Mouse (Mus musculus) heart, embryonic 15.5 days (tissue): Measurements from ENCODE around the gene Exosc5. TPM values are rescaled to one million over a fixed set of nuclear protein-coding genes. Genes with fewer than 3 reads are reported as not detected.

Experiments
- ATAC-seq: fragments of 200-750 bp; cut with Nextera tagmentation; replicated peaks from 2 replicates; pipeline ENCODE4 v1.8.0; 2017; ENCODE audit warnings: low read depth, moderate TSS enrichment; ENCODE audit not compliant: insufficient number of reproducible peaks, insufficient read depth, low FRiP score
- H3K27ac ChIP-seq: fragments of 300-500 bp; sonication (generic); 2 replicates; pipeline ENCODE4 v1.5.1; 2015; ENCODE audit warnings: mild to moderate bottlenecking, inconsistent platforms
- H3K27me3 ChIP-seq: fragments of 300-500 bp; sonication (generic); 2 replicates; pipeline ENCODE4 v1.6.1; 2015; ENCODE audit warnings: inconsistent platforms
- H3K36me3 ChIP-seq: fragments of 300-500 bp; sonication (generic); 2 replicates; pipeline ENCODE4 v1.6.1; 2015; ENCODE audit warnings: mild to moderate bottlenecking, inconsistent platforms
- H3K4me1 ChIP-seq: fragments of 300-500 bp; sonication (generic); replicated peaks from 2 replicates; pipeline ENCODE4 v1.6.1; 2015; ENCODE audit warnings: inconsistent platforms
- H3K4me2 ChIP-seq: fragments of 300-500 bp; sonication (generic); 2 replicates; pipeline ENCODE4 v1.6.1; 2015; ENCODE audit warnings: inconsistent platforms, mild to moderate bottlenecking, moderate library complexity
- H3K4me3 ChIP-seq: fragments of 300-500 bp; sonication (generic); 2 replicates; pipeline ENCODE4 v1.5.1; 2015; ENCODE audit warnings: mild to moderate bottlenecking, inconsistent platforms
- H3K9ac ChIP-seq: fragments of 300-500 bp; sonication (generic); 2 replicates; pipeline ENCODE4 v1.6.1; 2015; ENCODE audit warnings: mild to moderate bottlenecking, inconsistent platforms
- H3K9me3 ChIP-seq: fragments of 300-500 bp; sonication (generic); replicated peaks from 2 replicates; pipeline ENCODE4 v1.6.1; 2016; ENCODE audit warnings: inconsistent platforms
- WGBS: fragments of 180-500 bp; shearing (Covaris S2); methylation state at CpG from one replicate; pipeline ENCODE4 v1.1.7; 2015; ENCODE audit warnings: mixed read lengths; 5-methylcytosine and 5-hydroxymethylcytosine counted together
- polyA plus RNA-seq: library from polyadenylated mRNA; unstranded; fragments of >200 nt; fragmentation: Nextera tagmentation; extraction: Ambion mirVana; gene quantifications from 2 replicates; pipeline ENCODE4 v1.2.1, GENCODE M21; 2015

The Exosc5 gene
- polyA plus RNA-seq, 1 experiment from 2014 or later, result 30.3 TPM

- WGBS, result 87% methylated on average over 10 of the region's 10 CpGs
- Histone ChIP-seq H3K4me1 (peaks cover 3% of the 10 kb centered on the region; the same call in 1 of the 2 replicates), H3K9me3 (no peaks in the 10 kb centered on the region), H3K9ac (no peak overlapping the region), H3K36me3 (peaks cover 30% of the 10 kb centered on the region), H3K27me3 (peaks cover 12% of the 10 kb centered on the region), H3K4me3 (no peak overlapping the region), H3K4me2 (no peak overlapping the region), H3K27ac (no peak overlapping the region)
- no peak for ATAC-seq
These were observed 10.2 kb downstream of the Exosc5 start for GRCm38 (mm10) chr7:25669158-25669557.

- H3K4me1 ChIP-seq, result peaks cover 6% of the 10 kb centered on the region; the same call in 1 of the 2 replicates
- peaks cover 17% of the 10 kb centered on the region for H3K27me3 ChIP-seq
- no peak for ATAC-seq
- H3K4me3 ChIP-seq, result no peak overlapping the region
- no peak overlapping the region for H3K4me2 ChIP-seq
- H3K9me3 ChIP-seq, result no peaks in the 10 kb centered on the region
- WGBS, result 81% methylated on average over 9 of the region's 9 CpGs
- no peak overlapping the region for H3K9ac ChIP-seq
- H3K27ac ChIP-seq, result no peak overlapping the region
- H3K36me3 ChIP-seq, result peaks cover 26% of the 10 kb centered on the region
These were observed 10.7 kb downstream of the Exosc5 start for GRCm38 (mm10) chr7:25669631-25670030.

GRCm38 (mm10) chr7:25670096-25670495 lies 11.1 kb downstream of the Exosc5 start:
- H3K4me3 ChIP-seq, result no peak overlapping the region
- H3K9me3 ChIP-seq, result no peaks in the 10 kb centered on the region
- peaks cover 11% of the 10 kb centered on the region for H3K4me1 ChIP-seq
- no peak overlapping the region for H3K9ac ChIP-seq
- peaks cover 22% of the 10 kb centered on the region for H3K36me3 ChIP-seq
- peaks cover 22% of the 10 kb centered on the region for H3K27me3 ChIP-seq
- 83% methylated on average over 4 of the region's 4 CpGs for WGBS
- H3K4me2 ChIP-seq, result no peak overlapping the region
- H3K27ac ChIP-seq, result no peak overlapping the region
- ATAC-seq, result no peak

- H3K4me3 ChIP-seq, result no peak overlapping the region
- H3K9me3 ChIP-seq, result no peaks in the 10 kb centered on the region
- 37% methylated on average over 2 of the region's 2 CpGs for WGBS
- H3K9ac ChIP-seq, result no peak overlapping the region
- no peak for ATAC-seq
- peaks cover 21% of the 10 kb centered on the region for H3K4me1 ChIP-seq
- no peak overlapping the region for H3K4me2 ChIP-seq
- no peak overlapping the region for H3K27ac ChIP-seq
- H3K27me3 ChIP-seq, result peaks cover 28% of the 10 kb centered on the region
- peaks cover 12% of the 10 kb centered on the region; the same call in 1 of the 2 replicates for H3K36me3 ChIP-seq
These were observed 12.7 kb downstream of the Exosc5 start for GRCm38 (mm10) chr7:25671686-25672085.

GRCm38 (mm10) chr7:25672442-25672841 lies 13.5 kb downstream of the Exosc5 start:
- 51% methylated on average over 4 of the region's 4 CpGs for WGBS

GRCm38 (mm10) chr7:25674297-25674696 lies 15.3 kb downstream of the Exosc5 start:
- no peak overlapping the region for H3K9ac ChIP-seq
- 28% methylated on average over 9 of the region's 9 CpGs for WGBS
- no peak for ATAC-seq
- peaks cover 25% of the 10 kb centered on the region for H3K4me1 ChIP-seq
- peaks cover 28% of the 10 kb centered on the region for H3K27me3 ChIP-seq
- no peak overlapping the region for H3K27ac ChIP-seq
- peak overlapping the region; percentile 42; the same call in 1 of the 2 replicates for H3K4me3 ChIP-seq
- H3K4me2 ChIP-seq, result peak overlapping the region; percentile 63; the same call in 1 of the 2 replicates
- H3K36me3 ChIP-seq, result no peaks in the 10 kb centered on the region
- no peaks in the 10 kb centered on the region for H3K9me3 ChIP-seq

More at GRCm38 (mm10) chr7:25672442-25672841, 13.5 kb downstream of the Exosc5 start:
- Histone ChIP-seq H3K4me2 (no peak overlapping the region), H3K27ac (no peak overlapping the region), H3K4me1 (peaks cover 25% of the 10 kb centered on the region), H3K36me3 (peaks cover 12% of the 10 kb centered on the region; the same call in 1 of the 2 replicates), H3K27me3 (peaks cover 28% of the 10 kb centered on the region), H3K4me3 (no peak overlapping the region), H3K9me3 (no peaks in the 10 kb centered on the region), H3K9ac (no peak overlapping the region)
- no peak for ATAC-seq

GRCm38 (mm10) chr7:25674719-25675300 lies 15.8 kb downstream of the Exosc5 start, which contains the start of gene Tmem91:
TSS of gene Tmem91 (minus strand) at chr7:25675166.
- Histone ChIP-seq H3K9ac (peak within 1 kb of the TSS; percentile 39), H3K4me2 (peak within 1 kb of the TSS; percentile 63), H3K4me3 (peak within 1 kb of the TSS; percentile 42), H3K27ac (no peak within 1 kb of the TSS), H3K4me1 (peaks cover 25% of the 10 kb centered on the region), H3K9me3 (no peaks in the 10 kb centered on the region), H3K36me3 (no peaks in the 10 kb centered on the region), H3K27me3 (peaks cover 28% of the 10 kb centered on the region)
- 4% methylated on average over 29 of the region's 29 CpGs for WGBS
- no peak for ATAC-seq

GRCm38 (mm10) chr7:25675405-25675804 lies 16.4 kb downstream of the Exosc5 start:
- 43% methylated on average over 6 of the region's 6 CpGs for WGBS
- H3K9ac ChIP-seq, result no peak overlapping the region
- H3K27me3 ChIP-seq, result peaks cover 28% of the 10 kb centered on the region
- H3K27ac ChIP-seq, result no peak overlapping the region
- no peak for ATAC-seq
- H3K9me3 ChIP-seq, result no peaks in the 10 kb centered on the region
- H3K36me3 ChIP-seq, result no peaks in the 10 kb centered on the region
- peaks cover 31% of the 10 kb centered on the region for H3K4me1 ChIP-seq
- H3K4me2 ChIP-seq, result peak overlapping the region; percentile 63; the same call in 1 of the 2 replicates
- peak overlapping the region; percentile 42; the same call in 1 of the 2 replicates for H3K4me3 ChIP-seq

GRCm38 (mm10) chr7:25676085-25676781 lies 17.3 kb downstream of the Exosc5 start:
- Histone ChIP-seq H3K4me3 (no peak overlapping the region), H3K9ac (no peak overlapping the region), H3K27me3 (peaks cover 28% of the 10 kb centered on the region), H3K36me3 (no peaks in the 10 kb centered on the region), H3K9me3 (no peaks in the 10 kb centered on the region), H3K27ac (peak overlapping the region; percentile 44), H3K4me2 (no peak overlapping the region), H3K4me1 (peaks cover 33% of the 10 kb centered on the region)
- WGBS, result 37% methylated on average over 15 of the region's 15 CpGs
- ATAC-seq, result 0 out of 2 replicates have a peak, but pooled peaks have one; percentile 6

GRCm38 (mm10) chr7:25677013-25677412 lies 18.0 kb downstream of the Exosc5 start:
- 87% methylated on average over 7 of the region's 7 CpGs for WGBS
- no peaks in the 10 kb centered on the region for H3K9me3 ChIP-seq
- H3K9ac ChIP-seq, result no peak overlapping the region
- no peaks in the 10 kb centered on the region for H3K36me3 ChIP-seq
- H3K4me2 ChIP-seq, result no peak overlapping the region
- peaks cover 38% of the 10 kb centered on the region for H3K4me1 ChIP-seq
- no peak overlapping the region for H3K4me3 ChIP-seq
- H3K27ac ChIP-seq, result peak overlapping the region; percentile 44
- H3K27me3 ChIP-seq, result peaks cover 28% of the 10 kb centered on the region
- ATAC-seq, result no peak

- no peak for ATAC-seq
- H3K4me3 ChIP-seq, result peak overlapping the region; percentile 90
- no peaks in the 10 kb centered on the region for H3K9me3 ChIP-seq
- H3K4me1 ChIP-seq, result peaks cover 36% of the 10 kb centered on the region
- H3K36me3 ChIP-seq, result no peaks in the 10 kb centered on the region
- peak overlapping the region; percentile 66 for H3K4me2 ChIP-seq
- peaks cover 8% of the 10 kb centered on the region for H3K27me3 ChIP-seq
- peak overlapping the region; percentile 74 for H3K9ac ChIP-seq
- H3K27ac ChIP-seq, result peak overlapping the region; percentile 96
- WGBS, result 4% methylated on average over 6 of the region's 6 CpGs
These were observed 21.0 kb downstream of the Exosc5 start for GRCm38 (mm10) chr7:25679971-25680370.
